Mouse (Mus musculus): ENCODE results near the gene 1700016H13Rik.

GRCm38 (mm10) chr5:103628499-103628898 lies 27.3 kb downstream of the 1700016H13Rik start:
- TF ChIP-seq CTCF (IDR thresholded peaks at IDR 0.05; ENCODE audit: extremely low read depth, insufficient read depth, insufficient read length, insufficient replicate concordance) (no peak), POLR2A (IDR thresholded peaks at IDR 0.05; ENCODE audit: low read depth, low read length) (no peak)

Measured in spleen, adult 2 months (tissue).